Mouse (Mus musculus) intestine, postnatal 0 days (tissue): ENCODE results near the gene Pcnp. TPM values are rescaled to one million over a fixed set of nuclear protein-coding genes. Genes with fewer than 3 reads are reported as not detected.

Experiments used
- ATAC-seq: fragments of 200-750 bp; cut with Nextera tagmentation; 2 replicates; pipeline ENCODE4 v1.8.0; 2017; ENCODE audit warnings: mild to moderate bottlenecking, moderate TSS enrichment, moderate library complexity
- H3K27ac ChIP-seq: fragments of 300-500 bp; sonication (generic); 2 replicates; pipeline ENCODE4 v1.5.1; 2014; ENCODE audit warnings: mild to moderate bottlenecking, low read depth, low read length, moderate library complexity
- H3K27me3 ChIP-seq: fragments of 300-500 bp; sonication (generic); replicated peaks from 2 replicates; pipeline ENCODE4 v1.6.1; 2014; ENCODE audit warnings: low read length, mixed read lengths; ENCODE audit not compliant: control insufficient read depth, insufficient read depth
- H3K36me3 ChIP-seq: fragments of 300-500 bp; sonication (generic); 2 replicates; pipeline ENCODE4 v1.6.1; 2014; ENCODE audit warnings: mild to moderate bottlenecking, moderate library complexity; ENCODE audit not compliant: control insufficient read depth, insufficient read depth
- H3K4me1 ChIP-seq: fragments of 300-500 bp; sonication (generic); replicated peaks from 2 replicates; pipeline ENCODE4 v1.6.1; 2014; ENCODE audit warnings: antibody characterized with exemption, low read length, mixed read lengths; ENCODE audit not compliant: control insufficient read depth, insufficient read depth
- H3K4me2 ChIP-seq: fragments of 300-500 bp; sonication (generic); replicated peaks from 2 replicates; pipeline ENCODE4 v1.6.1; 2014; ENCODE audit warnings: low read depth, mild to moderate bottlenecking, moderate library complexity
- H3K4me3 ChIP-seq: fragments of 300-500 bp; sonication (generic); 2 replicates; pipeline ENCODE4 v1.5.1; 2014; ENCODE audit warnings: low read depth, low read length
- H3K9ac ChIP-seq: fragments of 300-500 bp; sonication (generic); 2 replicates; pipeline ENCODE4 v1.6.1; 2014; ENCODE audit warnings: mild to moderate bottlenecking, low read depth, low read length
- H3K9me3 ChIP-seq: fragments of 300-500 bp; sonication (generic); 2 replicates; pipeline ENCODE4 v1.6.1; 2016; ENCODE audit warnings: mixed run types; ENCODE audit not compliant: control insufficient read depth
- CTCF ChIP-seq: sonication (generic); IDR thresholded peaks from 2 replicates; pipeline ENCODE4 v1.5.1; 2016; ENCODE audit warnings: low read depth, mild to moderate bottlenecking, control low read depth, antibody characterized with exemption, moderate library complexity
- WGBS: fragments of 180-500 bp; shearing (Covaris S2); extraction: QIAGEN DNeasy Blood & Tissue Kit; methylation state at CpG from one replicate; pipeline ENCODE4 v1.1.7; 2014; 5-methylcytosine and 5-hydroxymethylcytosine counted together
- polyA plus RNA-seq: library from polyadenylated mRNA; unstranded; fragments of >200 nt; fragmentation: Nextera tagmentation; extraction: Ambion mirVana; gene quantifications from 2 replicates; pipeline ENCODE4 v1.2.1, GENCODE M21; 2015

Gene Pcnp
- polyA plus RNA-seq, 1 experiment from 2014 or later = 114 TPM

DNA sequence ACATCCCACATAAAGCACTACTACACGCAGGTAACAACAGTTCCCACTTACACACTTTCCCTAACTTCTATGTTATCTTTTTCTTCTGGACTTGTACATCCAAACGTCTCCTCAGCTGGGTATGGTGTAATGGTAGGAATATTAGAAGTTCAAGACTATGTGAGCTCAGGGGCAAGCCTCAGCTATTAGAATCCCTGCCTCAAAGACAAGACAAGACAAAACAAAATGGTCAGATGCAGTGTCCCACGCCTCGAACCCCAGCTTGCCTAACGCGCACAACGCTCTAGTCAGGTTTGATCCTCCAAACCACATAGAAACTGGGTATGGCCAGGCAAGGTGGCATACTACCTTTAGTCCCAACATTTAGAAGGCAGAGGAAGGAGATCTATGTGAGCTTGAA is 9.9 kb downstream of the Pcnp start:
- no peaks in the 10 kb centered on the region for H3K4me1 ChIP-seq
- H3K27me3 ChIP-seq = no peaks in the 10 kb centered on the region
- H3K27ac ChIP-seq = no peak overlapping the region
- H3K4me2 ChIP-seq = no peak overlapping the region
- H3K9me3 ChIP-seq = no peaks in the 10 kb centered on the region
- no peak overlapping the region for H3K4me3 ChIP-seq
- WGBS = 95% methylated on average over 7 of the region's 7 CpGs
- no peak overlapping the region for H3K9ac ChIP-seq
- TF ChIP-seq CTCF = no peak
- H3K36me3 ChIP-seq = peaks cover 43% of the 10 kb centered on the region
- ATAC-seq = no peak

DNA sequence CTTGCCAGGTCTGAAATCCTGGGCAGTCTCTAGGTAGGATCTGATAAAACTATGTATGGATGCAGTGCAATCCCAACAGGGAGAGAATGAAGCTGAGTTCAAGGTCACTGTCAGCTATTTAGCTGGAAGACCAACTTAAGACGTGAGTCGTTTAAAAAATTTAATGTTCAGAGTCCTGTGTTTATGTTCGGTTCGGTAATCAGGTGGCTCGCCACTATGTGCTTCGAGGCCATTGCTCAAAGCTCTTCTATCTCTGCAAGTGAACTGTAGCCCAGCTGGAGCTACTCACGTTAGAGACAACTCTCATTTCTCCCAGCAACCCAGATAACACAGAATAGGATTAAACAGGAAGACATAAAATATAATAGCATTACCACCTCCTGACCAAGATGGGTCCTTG is 15.5 kb downstream of the Pcnp start:
- Histone ChIP-seq H3K4me2 (no peak overlapping the region), H3K4me1 (no peaks in the 10 kb centered on the region), H3K36me3 (peaks cover 19% of the 10 kb centered on the region), H3K4me3 (no peak overlapping the region), H3K9ac (no peak overlapping the region), H3K27ac (no peak overlapping the region), H3K9me3 (no peaks in the 10 kb centered on the region), H3K27me3 (no peaks in the 10 kb centered on the region)
- TF ChIP-seq CTCF = no peak
- no peak for ATAC-seq
- 61% methylated on average over 7 of the region's 7 CpGs for WGBS

DNA sequence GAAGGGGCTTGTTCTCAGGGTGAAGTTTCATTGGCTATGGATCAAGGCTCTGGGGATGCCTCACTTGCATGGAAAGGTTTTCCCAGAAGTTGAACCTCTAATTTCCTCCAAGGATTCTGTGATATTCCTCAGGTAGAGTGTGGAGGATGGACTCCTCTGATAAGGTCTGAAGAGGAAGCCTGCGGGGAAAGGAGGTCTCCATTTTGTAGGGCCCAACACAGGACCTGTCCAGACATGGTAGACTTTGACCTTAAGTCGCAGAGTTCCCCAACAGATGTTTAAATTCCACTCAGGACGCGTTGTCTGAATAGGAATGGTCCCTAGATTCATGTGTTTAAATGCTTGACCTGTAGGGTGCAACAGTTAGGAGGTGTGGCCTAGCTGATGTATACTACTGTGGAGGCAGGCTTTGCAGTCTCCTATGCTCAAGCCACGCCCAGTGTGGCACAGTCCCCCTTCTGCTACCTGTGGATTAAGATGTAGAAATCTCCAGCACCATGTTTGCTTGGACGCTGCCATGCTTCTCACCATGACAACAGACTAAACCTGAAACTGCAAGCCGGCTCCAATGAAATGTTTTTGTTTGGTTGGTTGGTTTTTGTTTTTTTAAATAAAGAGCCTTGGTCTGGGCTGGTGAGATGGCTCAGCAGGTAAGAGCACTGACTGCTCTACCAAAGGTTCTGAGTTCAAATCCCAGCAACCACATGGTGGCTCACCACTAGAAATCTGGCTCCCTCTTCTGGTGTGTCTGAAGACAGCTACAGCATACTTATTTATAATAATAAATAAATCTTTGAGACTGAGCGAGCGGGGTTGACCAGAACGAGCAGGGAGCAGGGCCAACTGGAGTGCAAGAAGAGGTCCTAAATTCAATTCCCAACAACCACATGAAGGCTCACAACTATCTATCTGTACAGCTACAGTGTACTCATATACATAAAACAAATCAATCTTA is 16.5 kb downstream of the Pcnp start:
- no peak overlapping the region for H3K4me3 ChIP-seq
- no peak for ATAC-seq
- no peaks in the 10 kb centered on the region for H3K27me3 ChIP-seq
- no peak for TF ChIP-seq CTCF
- no peak overlapping the region for H3K27ac ChIP-seq
- no peak overlapping the region for H3K9ac ChIP-seq
- peaks cover 10% of the 10 kb centered on the region for H3K36me3 ChIP-seq
- WGBS = 89% methylated on average over 10 of the region's 10 CpGs
- no peak overlapping the region for H3K4me2 ChIP-seq
- no peaks in the 10 kb centered on the region for H3K4me1 ChIP-seq
- H3K9me3 ChIP-seq = no peaks in the 10 kb centered on the region

DNA sequence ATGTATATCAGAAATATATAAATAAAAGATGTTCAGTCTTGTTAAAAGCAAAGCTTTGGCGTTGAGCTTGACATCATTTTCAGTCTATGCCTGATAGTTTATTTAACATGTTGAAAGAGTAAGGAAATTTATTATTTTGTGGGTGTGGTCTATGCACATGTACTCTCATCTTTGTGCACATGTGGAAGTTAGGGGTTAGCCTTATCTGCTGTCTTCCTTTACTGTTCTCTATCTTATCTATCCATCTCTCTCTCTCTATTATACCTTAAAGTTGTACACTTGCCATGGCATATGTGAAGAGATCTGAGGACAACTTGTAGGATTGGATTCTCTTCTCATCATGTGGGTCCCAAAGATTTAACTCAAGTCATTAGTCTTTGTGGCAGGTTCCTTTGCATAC is 20.7 kb downstream of the Pcnp start:
- ATAC-seq = no peak
- no peak for TF ChIP-seq CTCF

DNA sequence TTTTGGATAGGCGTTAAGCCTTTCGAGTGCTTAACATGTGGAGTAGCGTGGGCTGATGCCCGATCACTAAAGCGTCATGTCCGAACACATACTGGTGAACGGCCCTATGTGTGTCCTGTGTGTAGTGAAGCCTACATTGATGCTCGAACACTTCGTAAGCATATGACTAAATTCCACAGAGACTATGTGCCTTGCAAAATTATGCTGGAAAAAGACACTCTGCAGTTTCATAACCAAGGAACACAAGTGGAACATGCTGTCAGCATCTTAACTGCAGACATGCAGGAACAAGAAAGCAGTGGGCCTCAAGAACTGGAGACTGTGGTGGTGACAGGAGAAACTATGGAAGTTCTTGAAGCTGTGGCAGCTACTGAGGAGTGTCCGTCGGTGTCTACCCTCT is 22.7 kb downstream of the Pcnp start:
- Histone ChIP-seq H3K27me3 (no peaks in the 10 kb centered on the region), H3K4me1 (no peaks in the 10 kb centered on the region), H3K4me3 (no peak overlapping the region), H3K9me3 (no peaks in the 10 kb centered on the region), H3K9ac (no peak overlapping the region), H3K36me3 (peaks cover 44% of the 10 kb centered on the region), H3K27ac (no peak overlapping the region), H3K4me2 (no peak overlapping the region)
- WGBS = 97% methylated on average over 11 of the region's 11 CpGs
- ATAC-seq = no peak
- TF ChIP-seq CTCF = no peak

More for the DNA sequence above, 20.7 kb downstream of the Pcnp start:
- Histone ChIP-seq H3K9ac (no peak overlapping the region), H3K9me3 (no peaks in the 10 kb centered on the region), H3K4me1 (no peaks in the 10 kb centered on the region), H3K4me3 (no peak overlapping the region), H3K27me3 (no peaks in the 10 kb centered on the region), H3K36me3 (peaks cover 29% of the 10 kb centered on the region), H3K27ac (no peak overlapping the region), H3K4me2 (no peak overlapping the region)
- 89% methylated on average over 1 of the region's 1 CpGs for WGBS

DNA sequence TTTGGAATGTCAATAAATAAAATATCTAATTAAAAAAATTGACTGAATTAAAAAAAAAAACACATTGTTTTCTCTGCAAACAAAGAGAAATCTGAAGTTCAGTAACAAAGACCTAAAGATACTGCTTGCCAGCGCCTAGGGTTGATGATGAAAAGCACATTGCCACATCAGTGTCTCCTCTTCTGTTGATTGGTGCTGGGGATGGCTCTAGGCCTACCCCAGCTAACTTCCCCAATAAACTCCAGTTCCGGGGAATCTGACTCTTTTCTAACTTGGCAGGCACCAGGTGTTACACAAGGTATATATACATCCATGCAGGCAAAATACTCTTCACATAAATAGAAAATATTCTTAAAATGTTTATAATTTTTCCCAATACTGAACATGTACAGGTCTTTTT is 35.3 kb downstream of the Pcnp start:
- Histone ChIP-seq H3K9ac (no peak overlapping the region), H3K27me3 (no peaks in the 10 kb centered on the region), H3K27ac (no peak overlapping the region), H3K4me3 (no peak overlapping the region), H3K4me2 (no peak overlapping the region), H3K4me1 (no peaks in the 10 kb centered on the region), H3K9me3 (no peaks in the 10 kb centered on the region), H3K36me3 (peaks cover 31% of the 10 kb centered on the region)
- WGBS = 97% methylated on average over 2 of the region's 2 CpGs
- TF ChIP-seq CTCF = no peak
- ATAC-seq = no peak
